Mouse (Mus musculus) liver, postnatal 0 days (tissue): ENCODE results near the gene Ifitm7.

ENCODE experiments used
- CTCF ChIP-seq: sonication (generic); IDR thresholded peaks from 2 replicates; pipeline ENCODE4 v1.5.1; 2016; ENCODE audit warnings: antibody characterized with exemption, low read depth
- EP300 ChIP-seq: IDR thresholded peaks from 2 replicates; pipeline ENCODE4 v1.6.1; 2016; ENCODE audit warnings: antibody characterized with exemption, low read depth, mild to moderate bottlenecking

DNA sequence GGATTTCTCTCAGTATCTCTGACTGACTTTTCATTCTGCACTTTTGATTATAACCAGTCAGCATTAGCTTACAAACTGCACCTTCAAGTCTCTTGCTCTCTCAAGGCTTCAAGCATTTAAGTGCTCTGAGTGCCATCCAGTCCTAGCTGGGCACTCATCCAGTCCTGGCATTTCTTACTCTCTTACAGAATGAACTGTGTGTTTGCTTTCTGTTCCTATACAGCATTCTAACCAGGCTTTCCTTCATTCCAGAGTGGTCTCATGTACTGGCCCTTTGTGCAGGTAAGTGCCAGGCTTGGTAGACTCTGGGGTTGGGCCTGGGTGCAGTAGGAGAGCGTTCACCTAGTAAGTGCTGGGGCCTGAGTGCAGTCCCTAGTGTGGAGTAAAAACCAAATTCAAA is 40.4 kb downstream of the Ifitm7 start:
- TF ChIP-seq CTCF (no peak), EP300 (no peak)
